Mouse (Mus musculus) intestine, embryonic 16.5 days (tissue): ENCODE measurements around the gene Exoc4. TPM values are rescaled to one million over a fixed set of nuclear protein-coding genes. Genes with fewer than 3 reads are reported as not detected.
A peak's percentile ranks its signal among the peaks of the same experiment; 100 is the strongest.

Experiments used
- ATAC-seq: fragments of 200-750 bp; cut with Nextera tagmentation; 2 replicates; pipeline ENCODE4 v1.8.0; 2017; ENCODE audit warnings: moderate TSS enrichment, moderate library complexity
- H3K27ac ChIP-seq: fragments of 300-500 bp; sonication (generic); 2 replicates; pipeline ENCODE4 v1.5.1; 2014; ENCODE audit warnings: mild to moderate bottlenecking, low read length
- H3K27me3 ChIP-seq: fragments of 300-500 bp; sonication (generic); replicated peaks from 2 replicates; pipeline ENCODE4 v1.6.1; 2014; ENCODE audit warnings: low read length, control low read depth, mixed read lengths; ENCODE audit not compliant: control insufficient read depth, insufficient read depth
- H3K36me3 ChIP-seq: fragments of 300-500 bp; sonication (generic); 2 replicates; pipeline ENCODE4 v1.6.1; 2014; ENCODE audit warnings: low read length, control low read depth; ENCODE audit not compliant: control insufficient read depth, insufficient read depth
- H3K4me1 ChIP-seq: fragments of 300-500 bp; sonication (generic); 2 replicates; pipeline ENCODE4 v1.6.1; 2014; ENCODE audit warnings: low read length, control low read depth, mixed read lengths; ENCODE audit not compliant: control insufficient read depth, insufficient read depth
- H3K4me2 ChIP-seq: fragments of 300-500 bp; sonication (generic); 2 replicates; pipeline ENCODE4 v1.6.1; 2014; ENCODE audit warnings: low read depth, low read length, control low read depth
- H3K4me3 ChIP-seq: fragments of 300-500 bp; sonication (generic); 2 replicates; pipeline ENCODE4 v1.5.1; 2014; ENCODE audit warnings: mild to moderate bottlenecking, low read length
- H3K9ac ChIP-seq: fragments of 300-500 bp; sonication (generic); 2 replicates; pipeline ENCODE4 v1.6.1; 2014; ENCODE audit warnings: low read depth, low read length
- H3K9me3 ChIP-seq: fragments of 300-500 bp; sonication (generic); 2 replicates; pipeline ENCODE4 v1.6.1; 2016; ENCODE audit warnings: low read length, control low read depth; ENCODE audit not compliant: control insufficient read depth
- WGBS: fragments of 180-500 bp; shearing (Covaris S2); extraction: QIAGEN DNeasy Blood & Tissue Kit; methylation state at CpG from one replicate; pipeline ENCODE4 v1.1.7; 2014; 5-methylcytosine and 5-hydroxymethylcytosine counted together
- polyA plus RNA-seq: library from polyadenylated mRNA; unstranded; fragments of >200 nt; fragmentation: Nextera tagmentation; extraction: Ambion mirVana; gene quantifications from 2 replicates; pipeline ENCODE4 v1.2.1, GENCODE M21; 2015

Gene Exoc4
- polyA plus RNA-seq, 1 experiment from 2014 or later: 24.1 TPM

DNA sequence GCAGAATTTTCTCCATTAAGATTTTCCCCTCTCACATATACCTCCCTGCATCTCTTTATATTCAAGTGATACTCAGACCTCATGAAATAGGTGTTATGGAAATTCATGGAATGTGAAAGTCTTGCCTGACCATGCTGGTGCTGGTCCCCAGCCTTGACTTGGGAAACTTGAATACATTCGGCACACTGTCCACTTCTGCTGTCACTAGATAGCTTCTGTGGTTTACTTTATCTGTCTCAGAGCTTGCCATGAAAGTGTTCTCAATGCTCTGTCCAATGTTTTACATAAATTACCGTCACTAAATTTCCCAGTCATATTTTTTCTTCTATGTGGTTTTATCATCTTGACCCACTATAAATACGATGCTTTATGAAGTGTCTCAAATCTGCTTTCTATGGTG is 552.4 kb downstream of the Exoc4 start:
- Histone ChIP-seq H3K9ac (no peak overlapping the region), H3K27me3 (no peaks in the 10 kb centered on the region), H3K4me3 (no peak overlapping the region), H3K4me2 (no peak overlapping the region), H3K4me1 (no peaks in the 10 kb centered on the region), H3K27ac (no peak overlapping the region), H3K9me3 (no peaks in the 10 kb centered on the region), H3K36me3 (no peaks in the 10 kb centered on the region)
- ATAC-seq: no peak
- 86% methylated on average over 3 of the region's 3 CpGs for WGBS

DNA sequence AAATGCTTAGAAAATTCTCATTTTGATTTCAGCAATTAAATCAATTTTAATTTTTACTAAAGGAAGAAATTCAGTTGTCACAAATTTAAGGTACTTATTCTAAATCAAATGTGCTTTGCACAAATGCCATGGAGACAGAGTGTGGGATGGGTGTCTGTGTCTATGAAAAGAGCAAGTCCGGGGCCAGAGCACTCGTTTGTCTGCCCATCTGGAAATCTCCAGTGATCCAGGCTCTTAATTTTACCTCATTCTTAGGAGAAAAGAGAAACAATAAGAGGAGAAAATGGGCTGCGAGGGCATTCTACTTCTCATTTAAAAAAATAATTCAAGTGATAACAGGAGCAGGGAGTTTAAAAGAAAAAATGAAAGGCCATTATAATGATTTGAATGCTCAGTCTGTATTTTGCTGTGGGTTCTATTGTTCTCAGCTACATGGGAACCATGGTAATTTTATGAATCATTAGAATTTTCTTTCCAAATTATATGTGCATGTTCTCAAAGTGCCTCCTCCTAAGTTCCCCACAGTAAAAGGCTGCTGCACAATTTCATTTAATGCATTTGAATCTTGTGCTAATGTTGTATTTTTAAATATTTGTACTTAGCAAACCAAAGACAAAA is 554.7 kb downstream of the Exoc4 start:
- Histone ChIP-seq H3K4me2 (no peak overlapping the region), H3K36me3 (no peaks in the 10 kb centered on the region), H3K27ac (no peak overlapping the region), H3K9ac (no peak overlapping the region), H3K4me3 (no peak overlapping the region), H3K9me3 (no peaks in the 10 kb centered on the region), H3K4me1 (no peaks in the 10 kb centered on the region), H3K27me3 (no peaks in the 10 kb centered on the region)
- no peak for ATAC-seq
- 73% methylated on average over 3 of the region's 3 CpGs for WGBS

DNA sequence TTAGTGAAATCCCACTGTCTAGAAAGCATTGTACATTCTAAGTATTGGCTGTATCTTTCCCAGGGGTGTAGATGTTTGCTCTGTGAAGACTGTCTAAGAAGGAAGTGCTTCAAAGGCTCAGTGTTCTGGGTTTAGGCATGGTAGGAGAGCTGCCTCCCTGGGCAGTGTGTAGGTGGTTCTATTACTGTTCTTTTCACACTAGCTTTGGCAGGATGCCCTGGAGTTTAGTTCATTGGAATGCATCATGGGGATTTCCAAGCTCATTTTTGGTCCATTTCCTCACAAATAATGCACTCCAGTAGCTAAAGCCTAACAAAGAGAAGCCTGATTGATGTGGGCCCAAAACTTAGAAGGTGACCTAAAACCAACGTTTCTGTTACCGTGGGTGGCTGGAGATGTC is 555.9 kb downstream of the Exoc4 start:
- 80% methylated on average over 2 of the region's 2 CpGs for WGBS
- H3K9ac ChIP-seq: no peak overlapping the region
- H3K27me3 ChIP-seq: no peaks in the 10 kb centered on the region
- no peaks in the 10 kb centered on the region for H3K9me3 ChIP-seq
- no peak overlapping the region for H3K27ac ChIP-seq
- no peak overlapping the region for H3K4me3 ChIP-seq
- no peaks in the 10 kb centered on the region for H3K4me1 ChIP-seq
- no peak overlapping the region for H3K4me2 ChIP-seq
- no peaks in the 10 kb centered on the region for H3K36me3 ChIP-seq
- no peak for ATAC-seq

DNA sequence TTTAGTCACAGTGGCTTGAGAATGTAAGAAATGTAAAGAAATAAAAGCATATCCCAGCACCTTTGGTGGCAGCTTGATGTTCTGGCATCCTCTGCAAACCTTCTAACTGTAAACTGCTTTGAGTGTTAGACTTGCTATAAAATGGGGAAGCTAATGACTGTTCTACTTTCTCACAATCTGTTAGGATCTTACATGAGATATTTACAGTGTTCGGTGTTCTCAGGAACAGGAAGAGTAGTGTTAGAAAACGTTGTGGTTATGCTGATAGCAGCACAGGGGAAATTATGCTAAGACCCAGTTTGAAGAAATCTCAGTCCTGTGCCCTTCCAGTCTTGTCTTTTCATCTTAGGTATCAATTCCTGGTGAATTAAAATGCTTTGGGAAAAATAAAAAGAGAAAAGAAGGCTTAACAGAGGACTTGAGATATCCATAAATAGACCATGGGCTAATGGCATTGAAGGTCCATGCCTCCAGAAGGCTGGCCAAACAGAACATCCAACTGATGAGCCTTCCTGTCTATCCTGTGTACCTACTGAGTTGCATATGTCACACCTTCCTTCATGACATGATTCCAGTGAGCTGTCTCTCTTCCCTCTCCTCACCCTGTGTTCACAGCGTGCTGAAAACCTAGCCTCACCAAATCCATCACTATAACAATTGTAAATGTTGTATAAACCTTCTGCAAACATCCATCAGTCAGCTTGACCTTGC is 557.3 kb downstream of the Exoc4 start:
- Histone ChIP-seq H3K27ac (no peak overlapping the region), H3K36me3 (no peaks in the 10 kb centered on the region), H3K4me2 (no peak overlapping the region), H3K27me3 (no peaks in the 10 kb centered on the region), H3K9me3 (no peaks in the 10 kb centered on the region), H3K9ac (no peak overlapping the region), H3K4me3 (no peak overlapping the region), H3K4me1 (no peaks in the 10 kb centered on the region)
- WGBS: 57% methylated on average over 3 of the region's 3 CpGs
- ATAC-seq: no peak

DNA sequence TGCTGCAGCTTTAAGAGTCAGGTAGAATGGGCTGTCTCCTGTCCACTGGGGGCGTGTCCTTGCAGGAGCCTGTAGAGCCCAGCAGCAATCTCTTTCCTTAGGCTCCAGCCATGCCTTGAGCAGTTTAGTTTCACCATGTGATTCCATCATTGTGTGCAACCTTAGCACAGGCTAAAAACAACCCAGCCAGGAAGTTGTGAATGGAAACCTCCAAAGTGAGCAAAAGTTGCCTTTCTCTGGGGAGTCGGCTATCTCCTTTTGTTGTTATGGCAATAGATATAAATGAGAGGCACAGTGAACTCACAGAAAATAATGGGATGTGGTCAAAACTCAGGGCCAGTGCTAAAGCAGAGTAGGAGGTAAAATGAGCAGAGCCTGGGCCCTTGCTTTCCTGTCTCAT is 565.5 kb downstream of the Exoc4 start:
- Histone ChIP-seq H3K4me1 (peaks cover 4% of the 10 kb centered on the region; the same call in 1 of the 2 replicates), H3K27me3 (no peaks in the 10 kb centered on the region), H3K9ac (no peak overlapping the region), H3K4me3 (no peak overlapping the region), H3K27ac (no peak overlapping the region), H3K9me3 (no peaks in the 10 kb centered on the region), H3K4me2 (no peak overlapping the region), H3K36me3 (no peaks in the 10 kb centered on the region)
- 44% methylated on average over 2 of the region's 2 CpGs for WGBS
- ATAC-seq: 0 out of 2 replicates have a peak, but pooled peaks have one; percentile 26

DNA sequence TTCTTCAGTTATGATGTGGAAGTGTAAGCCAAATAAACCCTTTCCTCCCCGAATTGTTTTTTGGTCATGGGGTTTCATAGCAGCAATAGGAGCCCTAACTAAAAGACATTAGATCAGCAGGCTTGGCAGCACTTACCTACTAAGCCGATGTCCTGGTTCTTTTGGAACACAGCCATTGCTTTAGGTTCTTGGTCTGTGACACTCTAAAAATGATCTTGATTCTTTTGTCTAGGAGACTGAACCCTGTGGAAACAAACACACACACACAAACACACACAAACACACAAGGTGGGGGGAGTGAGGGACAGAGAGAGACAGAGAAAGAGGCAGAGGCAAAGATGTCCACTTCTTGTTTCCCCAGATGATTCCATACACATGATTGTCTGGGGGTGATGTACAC is 574.3 kb downstream of the Exoc4 start:
- 88% methylated on average over 2 of the region's 2 CpGs for WGBS

DNA sequence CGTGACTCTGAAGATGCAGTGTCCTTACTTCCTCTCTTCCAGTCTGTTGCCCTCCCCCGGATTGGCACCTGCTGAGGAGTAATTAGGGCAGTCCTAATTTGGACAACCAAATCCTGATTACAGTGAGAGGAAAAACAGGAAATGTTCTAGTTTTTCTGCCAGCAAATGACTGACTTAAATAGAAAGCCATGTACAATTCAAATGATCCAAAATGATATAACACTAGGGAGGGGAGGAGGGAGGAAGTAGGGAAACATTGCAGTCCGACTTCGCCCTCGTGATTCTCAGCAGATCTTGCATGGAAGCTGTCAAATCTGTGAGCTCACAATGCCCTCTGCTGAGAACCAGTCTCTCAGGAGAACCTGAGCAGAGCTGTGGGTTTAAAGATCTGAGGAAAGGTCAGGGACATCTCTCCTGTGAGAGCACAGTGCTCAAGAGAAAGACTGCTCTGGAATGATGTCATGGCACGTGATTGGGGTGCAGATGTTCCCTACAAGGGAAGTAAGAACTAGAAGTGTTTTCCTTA is 575.0 kb downstream of the Exoc4 start:
- Histone ChIP-seq H3K9me3 (no peaks in the 10 kb centered on the region), H3K36me3 (no peaks in the 10 kb centered on the region), H3K4me1 (no peaks in the 10 kb centered on the region), H3K4me2 (no peak overlapping the region), H3K27ac (no peak overlapping the region), H3K4me3 (no peak overlapping the region), H3K9ac (no peak overlapping the region), H3K27me3 (no peaks in the 10 kb centered on the region)
- no peak for ATAC-seq
- 56% methylated on average over 6 of the region's 6 CpGs for WGBS

More for the DNA sequence above, 574.3 kb downstream of the Exoc4 start:
- no peaks in the 10 kb centered on the region for H3K36me3 ChIP-seq
- no peak overlapping the region for H3K4me2 ChIP-seq
- no peak overlapping the region for H3K27ac ChIP-seq
- no peaks in the 10 kb centered on the region for H3K4me1 ChIP-seq
- ATAC-seq: no peak
- no peaks in the 10 kb centered on the region for H3K27me3 ChIP-seq
- H3K9me3 ChIP-seq: no peaks in the 10 kb centered on the region
- no peak overlapping the region for H3K4me3 ChIP-seq
- H3K9ac ChIP-seq: no peak overlapping the region

DNA sequence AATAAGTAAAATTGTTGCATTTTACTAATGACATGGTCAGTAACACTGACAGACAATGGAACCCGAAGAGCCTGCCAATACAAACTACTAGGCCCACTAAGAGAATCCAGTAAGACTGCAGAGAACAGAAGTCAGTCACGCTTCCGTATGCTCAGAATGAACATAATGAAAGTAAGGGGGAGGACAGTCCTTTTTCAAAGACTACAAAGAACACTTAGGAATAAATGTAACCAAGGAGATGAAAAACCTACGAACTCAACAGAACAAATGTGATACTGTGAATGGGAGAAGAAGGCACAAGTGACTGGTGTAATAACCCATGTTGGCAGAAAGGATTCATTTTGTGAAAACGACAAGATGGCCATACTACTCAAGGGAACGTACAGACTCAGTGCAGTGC is 579.6 kb downstream of the Exoc4 start:
- H3K36me3 ChIP-seq: no peaks in the 10 kb centered on the region
- H3K27ac ChIP-seq: no peak overlapping the region
- ATAC-seq: no peak
- H3K9ac ChIP-seq: no peak overlapping the region
- H3K4me2 ChIP-seq: no peak overlapping the region
- no peak overlapping the region for H3K4me3 ChIP-seq
- H3K9me3 ChIP-seq: no peaks in the 10 kb centered on the region
- H3K27me3 ChIP-seq: no peaks in the 10 kb centered on the region
- 84% methylated on average over 6 of the region's 6 CpGs for WGBS
- no peaks in the 10 kb centered on the region for H3K4me1 ChIP-seq

DNA sequence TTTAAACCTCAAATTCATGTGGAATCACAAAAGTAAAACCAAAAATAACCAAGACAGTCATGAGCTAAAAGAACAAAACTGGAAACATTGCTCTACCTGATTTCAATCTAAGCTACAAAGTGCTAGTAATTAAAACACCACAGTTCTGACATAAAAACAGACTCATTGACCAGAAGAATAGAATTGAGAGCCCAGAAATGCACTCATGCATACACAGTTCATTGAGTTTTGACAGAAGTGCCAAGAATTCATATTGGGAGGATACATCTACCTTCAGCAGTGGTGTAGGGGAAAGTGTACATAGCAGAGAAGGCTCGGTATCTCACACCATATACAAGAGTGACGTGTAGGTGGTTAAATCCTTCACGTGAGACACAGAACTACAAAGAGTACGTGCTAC is 580.4 kb downstream of the Exoc4 start:
- H3K36me3 ChIP-seq: no peaks in the 10 kb centered on the region
- no peaks in the 10 kb centered on the region for H3K27me3 ChIP-seq
- 91% methylated on average over 4 of the region's 4 CpGs for WGBS
- H3K27ac ChIP-seq: no peak overlapping the region
- H3K4me3 ChIP-seq: no peak overlapping the region
- no peak overlapping the region for H3K4me2 ChIP-seq
- no peak overlapping the region for H3K9ac ChIP-seq
- H3K4me1 ChIP-seq: no peaks in the 10 kb centered on the region
- ATAC-seq: no peak
- no peaks in the 10 kb centered on the region for H3K9me3 ChIP-seq
